Mouse (Mus musculus): ENCODE results near the gene Gps1. TPM values are rescaled to one million over a fixed set of nuclear protein-coding genes. Genes with fewer than 3 reads are reported as not detected.
A peak's percentile ranks its signal among the peaks of the same experiment; 100 is the strongest.
"Not testable (repeated sequence)": the region's sequence is repeated elsewhere in the genome, so short reads cannot be mapped to it uniquely, and the experiment has no call there.

The Gps1 gene
- total RNA-seq, 4 experiments from 2014 or later, result 138 to 150 (median 147) TPM

DNA sequence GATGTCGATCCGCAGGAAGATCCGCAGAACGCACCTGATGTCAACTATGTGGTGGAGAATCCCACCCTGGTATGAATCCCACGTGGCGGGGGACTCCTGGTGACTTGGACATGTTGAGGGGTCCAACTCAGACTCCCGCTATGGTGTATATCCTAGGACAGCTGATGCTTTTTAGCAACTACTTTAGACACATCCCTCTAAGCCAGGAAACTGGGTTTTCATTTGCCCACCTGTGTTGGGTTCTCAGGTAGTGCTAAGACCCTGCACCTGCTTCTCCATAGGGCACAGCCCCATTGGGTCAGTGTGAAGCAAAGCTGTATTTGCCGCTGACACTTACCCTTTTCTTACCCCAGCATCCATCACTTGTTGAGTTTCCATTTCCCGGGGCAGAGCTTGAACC, 1.1 kb downstream of the Gps1 start:
- no peak for DNase-seq

DNA sequence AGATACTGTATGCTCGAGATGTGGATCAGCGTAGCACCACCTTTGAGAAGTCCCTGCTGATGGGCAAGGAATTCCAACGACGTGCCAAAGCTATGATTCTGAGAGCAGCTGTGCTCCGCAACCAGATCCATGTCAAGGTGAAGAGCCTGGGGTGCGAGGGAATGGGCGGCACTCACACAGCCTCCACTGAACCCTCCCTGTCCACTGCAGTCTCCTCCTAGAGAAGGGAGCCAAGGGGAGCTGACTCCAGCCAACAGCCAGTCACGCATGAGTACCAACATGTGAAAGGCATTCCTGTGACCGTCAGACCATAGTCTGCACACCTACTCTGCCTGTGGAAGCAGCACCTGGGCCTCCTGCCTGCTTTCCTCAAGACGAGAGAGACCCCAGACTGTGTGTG, 4.4 kb downstream of the Gps1 start:
- not testable (repeated sequence) for DNase-seq

DNA sequence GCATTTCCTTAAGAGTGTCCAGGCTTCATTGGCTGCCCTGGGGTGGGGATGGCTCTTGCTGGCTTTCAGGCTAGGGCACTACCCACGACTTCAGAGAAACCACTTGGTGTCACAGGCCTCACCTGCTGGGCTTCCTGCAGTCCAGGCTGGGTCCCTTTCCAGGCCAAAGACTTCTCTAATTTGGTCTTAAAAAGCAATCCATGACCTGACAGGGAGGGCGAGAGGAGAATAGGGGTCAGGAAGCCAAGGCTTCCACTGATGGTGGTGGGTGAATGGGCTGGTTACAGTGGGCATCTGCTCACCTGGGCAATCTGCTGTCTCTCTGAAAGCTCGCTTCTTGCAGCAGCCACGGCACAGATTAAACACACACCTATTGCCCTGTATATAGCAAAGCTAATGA, 5.3 kb downstream of the Gps1 start:
- DNase-seq, result no peak

DNA sequence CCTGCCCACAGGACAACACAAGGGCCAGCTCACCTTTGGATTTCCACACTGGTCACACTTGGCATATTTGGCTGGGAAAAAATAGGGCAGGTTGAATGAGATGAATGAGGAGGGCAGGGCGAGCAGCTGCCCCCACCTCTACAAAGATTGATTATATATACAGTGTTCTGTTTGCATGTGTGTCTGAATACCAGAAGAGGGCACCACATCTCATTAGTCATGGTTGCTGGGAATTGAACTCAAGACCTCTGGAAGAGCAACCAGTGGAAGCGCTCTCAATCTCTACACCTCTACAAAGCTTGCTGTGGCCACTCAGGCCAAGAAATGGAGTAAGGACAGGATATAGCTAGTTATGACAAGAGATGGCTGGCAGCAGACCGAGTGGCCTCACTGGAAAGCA, 5.7 kb downstream of the Gps1 start:
- no peak for DNase-seq

DNA sequence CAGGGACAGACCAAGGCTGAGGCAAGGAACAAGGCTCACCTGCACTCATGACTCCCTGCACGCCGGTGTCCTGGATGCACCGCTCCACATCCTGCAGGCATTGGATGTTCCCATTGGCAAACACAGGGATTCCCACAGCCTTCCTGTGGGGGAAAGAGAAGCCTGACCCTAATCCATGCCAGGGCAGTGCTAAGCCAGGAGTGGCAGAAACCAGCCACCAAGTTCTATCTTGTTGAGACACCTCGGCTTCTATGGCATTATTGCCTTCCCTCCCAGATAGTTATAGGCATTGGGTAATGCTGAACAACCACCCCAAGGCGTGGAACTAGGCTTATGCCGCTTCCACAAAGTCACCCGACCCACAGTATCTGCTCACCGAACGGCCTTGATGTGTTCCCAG, 8.6 kb downstream of the Gps1 start:
- no peak for DNase-seq

DNA sequence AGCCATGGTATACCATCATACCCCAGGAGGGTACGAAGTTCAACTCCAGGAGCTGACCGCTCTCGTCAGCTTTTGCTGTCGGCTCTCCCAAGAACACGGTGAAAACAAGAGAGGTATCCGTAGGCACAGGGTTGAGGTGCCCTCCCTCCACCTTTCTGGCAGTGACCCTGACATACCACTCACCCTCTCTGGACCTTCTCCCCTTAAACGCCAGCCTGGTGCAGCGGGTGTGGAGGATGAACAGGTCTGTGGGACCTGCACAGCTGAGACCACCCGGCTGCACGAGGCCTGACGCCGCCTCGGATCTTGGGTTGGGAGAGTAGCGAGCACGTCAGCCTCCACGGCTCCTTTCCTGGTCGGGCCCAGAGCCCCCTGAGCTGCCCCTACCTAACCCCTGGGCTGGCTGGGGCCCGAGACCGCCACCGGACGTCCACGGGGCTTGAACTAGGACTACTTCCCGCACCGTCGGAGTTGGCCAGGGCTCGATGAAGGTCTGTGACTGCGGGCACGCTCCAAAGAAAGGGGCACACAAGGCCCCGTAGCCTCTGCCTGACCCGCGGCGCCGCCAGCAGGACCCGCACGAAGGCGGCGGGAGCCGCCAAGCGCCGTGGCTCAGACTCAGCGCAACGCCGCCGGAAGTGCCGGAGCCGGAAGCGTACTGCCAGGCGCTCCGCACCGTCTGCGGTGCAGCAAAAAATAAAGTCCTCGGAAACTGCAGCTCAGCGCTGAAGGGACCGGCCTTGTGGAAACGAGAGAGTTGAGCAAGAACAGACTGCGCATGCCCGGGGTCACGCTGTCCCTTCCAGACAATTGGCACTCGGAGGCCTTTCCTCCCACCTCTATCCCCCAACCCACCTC, 11.9 kb downstream of the Gps1 start, which contains the start of gene Dus1l:
Gene Dus1l, minus strand, starts transcription at position 648 of the 858 bp plus-strand sequence.
- DNase-seq, result peak; percentile 92

DNA sequence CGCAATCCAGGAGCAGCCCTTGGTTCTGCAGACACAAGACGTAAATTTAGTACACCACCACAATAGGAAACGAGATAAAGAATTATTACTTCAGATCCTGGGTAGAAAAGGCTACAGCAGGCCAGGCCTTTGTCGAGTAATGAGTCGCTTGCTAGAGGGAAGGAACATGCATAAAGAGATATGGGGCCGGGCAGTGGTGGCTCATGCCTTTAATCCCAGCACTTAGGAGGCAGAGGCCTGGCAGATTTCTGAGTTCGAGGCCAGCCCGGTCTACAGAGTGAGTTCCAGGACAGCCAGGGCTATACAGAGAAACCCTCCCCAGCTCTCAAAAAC, 12.5 kb downstream of the Gps1 start:
- DNase-seq, result no peak

DNA sequence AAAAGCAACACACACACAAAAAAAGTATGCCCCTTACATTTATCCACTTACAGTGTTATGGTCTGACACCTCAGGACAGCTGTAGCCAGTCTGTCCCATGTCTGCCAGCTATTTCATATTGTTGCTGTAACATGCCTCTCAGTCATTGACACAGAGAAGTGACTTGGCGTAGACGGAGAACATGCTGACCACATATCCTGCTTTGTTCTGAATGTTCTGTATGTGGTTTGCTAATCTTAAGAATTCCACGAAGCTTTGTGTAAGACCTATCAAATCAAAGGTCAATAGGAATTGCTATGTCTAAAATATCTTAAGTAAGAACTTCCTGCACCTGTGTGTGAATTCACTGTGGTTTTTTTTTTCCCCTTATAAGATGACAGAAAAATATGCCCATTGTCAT, 14.2 kb downstream of the Gps1 start:
- DNase-seq, result no peak

DNA sequence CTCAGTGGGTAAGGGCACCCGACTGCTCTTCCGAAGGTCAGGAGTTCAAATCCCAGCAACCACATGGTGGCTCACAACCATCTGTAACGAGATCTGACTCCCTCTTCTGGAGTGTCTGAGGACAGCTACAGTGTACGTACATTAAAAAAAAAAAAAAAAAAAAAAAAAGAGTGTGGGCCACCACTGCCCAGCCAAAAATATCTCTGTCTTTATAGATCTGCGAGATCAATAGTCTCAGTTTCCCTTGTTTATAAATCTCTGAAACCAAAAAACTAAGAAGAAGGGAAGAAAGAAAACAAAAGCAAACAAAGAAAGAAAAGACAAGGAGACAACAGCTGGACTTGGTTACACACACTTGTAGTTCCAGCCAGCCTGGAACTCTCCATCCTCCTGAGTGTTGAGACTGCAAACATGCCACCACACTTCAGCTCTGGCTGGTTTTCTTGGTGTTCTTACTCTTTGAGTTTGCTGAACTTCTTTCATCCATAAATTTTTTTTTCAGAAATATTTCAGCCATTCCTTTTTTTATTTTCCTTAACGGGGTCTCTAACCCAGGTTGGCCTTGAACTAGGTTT, 15.3 kb downstream of the Gps1 start:
- no peak for DNase-seq

DNA sequence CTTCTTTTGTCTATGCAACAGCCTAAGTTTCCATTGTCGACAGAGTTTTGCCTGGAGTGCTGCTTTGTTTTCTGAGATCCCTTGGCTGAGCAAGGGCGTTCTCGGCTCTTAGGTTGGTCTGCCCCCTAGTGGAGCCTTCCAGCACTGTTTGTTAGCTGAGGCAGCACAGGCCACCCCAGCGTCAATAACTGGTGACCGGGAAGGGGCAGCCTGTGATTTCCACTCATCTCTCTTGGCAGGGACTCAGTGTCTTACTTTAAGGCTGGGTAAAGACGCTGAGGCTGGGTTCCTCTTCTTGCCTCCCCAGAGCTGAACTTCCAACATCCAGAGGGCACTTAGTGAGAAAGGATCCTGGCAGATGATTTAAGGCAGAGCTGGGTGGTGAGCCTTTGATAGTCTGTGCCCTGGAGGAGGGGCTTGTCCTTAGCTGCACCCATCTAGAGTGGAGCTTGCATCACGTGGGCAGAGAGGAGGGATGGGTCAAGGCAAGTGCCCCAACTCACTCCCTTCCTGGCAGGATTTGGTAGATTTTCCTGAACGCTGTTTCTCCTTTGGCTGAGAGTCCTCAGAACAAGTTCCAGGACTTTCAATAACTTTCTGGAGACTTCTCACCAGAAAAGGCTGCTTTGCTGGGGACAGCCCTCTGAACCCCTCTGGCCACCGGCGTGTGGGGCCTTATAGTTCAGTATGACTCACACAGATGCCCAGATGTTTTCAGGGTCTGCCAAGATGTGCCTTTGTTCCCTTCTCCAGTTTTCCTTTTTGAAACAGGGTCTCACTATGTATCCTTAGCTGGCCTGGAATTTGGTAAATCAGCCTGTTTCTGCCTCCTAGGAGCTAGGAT, 16.2 kb downstream of the Gps1 start:
- DNase-seq, result peak; percentile 88

DNA sequence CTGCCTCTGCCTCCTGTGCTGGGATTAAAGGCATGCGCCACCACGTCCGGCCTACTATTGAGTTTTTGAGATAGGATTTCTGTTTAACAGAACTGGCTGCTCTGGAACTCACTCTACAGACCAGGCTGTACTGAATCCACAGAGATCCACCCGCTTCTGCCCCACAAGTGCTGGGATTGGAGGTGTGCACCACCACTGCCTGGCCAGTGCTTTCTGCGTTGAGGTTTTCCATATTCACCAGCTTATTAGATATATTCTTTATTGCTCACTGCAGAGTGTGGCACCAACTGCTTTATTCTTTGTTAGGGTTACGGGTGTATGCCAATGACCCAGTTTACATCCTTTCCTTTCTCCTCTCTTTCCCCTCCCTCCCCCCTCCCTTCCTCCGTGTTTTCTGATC, 20.2 kb downstream of the Gps1 start:
- no peak for DNase-seq

DNA sequence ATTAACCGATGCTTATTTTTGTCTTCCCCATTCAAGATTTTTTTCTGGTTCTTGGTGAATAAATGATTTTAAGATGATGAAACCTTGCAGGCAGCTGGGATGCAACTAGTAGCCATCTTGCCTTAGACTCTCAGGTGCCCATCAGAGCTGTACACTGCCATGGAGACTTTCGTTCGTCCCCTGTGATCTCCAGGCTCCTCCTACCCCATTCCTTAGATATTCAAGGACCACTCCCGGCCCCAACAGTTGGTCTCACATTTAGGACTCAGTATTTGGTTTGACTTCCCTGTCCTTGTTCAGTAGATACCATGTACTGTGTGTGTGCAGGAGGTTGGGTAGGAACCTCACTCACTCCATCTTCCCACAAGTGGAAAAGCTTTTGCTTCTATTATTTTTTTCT, 20.7 kb downstream of the Gps1 start:
- DNase-seq, result no peak

DNA sequence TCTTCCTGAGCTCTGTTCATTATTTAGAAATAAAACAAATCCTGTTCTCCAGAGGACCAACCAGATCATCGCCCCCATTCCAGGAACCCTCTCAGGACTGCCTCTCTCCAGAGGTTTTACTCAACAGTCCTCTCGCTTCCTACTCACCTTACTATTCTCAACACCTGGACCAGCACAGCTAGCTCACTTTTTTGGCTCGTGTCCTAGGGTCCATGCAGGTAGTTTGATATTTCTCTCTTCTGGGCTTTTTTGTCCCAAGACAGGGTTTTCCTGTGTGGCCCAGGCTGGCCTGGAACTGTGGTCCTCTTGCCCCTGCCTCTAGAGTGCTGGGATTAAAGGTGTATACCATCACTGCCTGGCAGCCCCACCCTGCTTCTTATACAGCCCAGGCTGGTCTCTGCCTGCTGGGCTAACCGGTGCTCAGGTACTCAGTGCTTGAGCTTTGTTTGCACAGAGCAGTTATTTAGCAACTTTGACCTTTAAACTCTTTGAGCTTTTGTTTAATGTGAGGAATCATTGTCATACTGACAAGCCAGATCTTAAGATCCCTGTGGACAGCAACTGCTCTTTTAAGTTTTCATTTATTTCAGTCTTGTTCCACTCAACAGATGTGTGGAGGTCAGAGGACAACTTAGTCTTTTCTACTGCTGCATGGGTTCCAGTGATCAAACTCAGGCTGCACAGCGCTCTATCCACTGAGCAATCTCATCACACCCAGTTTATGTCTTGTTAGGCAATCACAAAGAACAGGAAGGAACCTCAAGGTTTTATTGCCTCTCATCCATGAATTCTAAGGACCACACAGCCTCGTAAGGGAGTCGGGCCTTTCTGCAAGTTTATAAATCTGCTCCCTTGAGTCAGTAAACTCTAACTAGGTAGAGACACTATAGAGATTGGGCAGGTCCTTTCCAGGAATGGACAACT, 21.6 kb downstream of the Gps1 start:
- DNase-seq, result no peak

DNA sequence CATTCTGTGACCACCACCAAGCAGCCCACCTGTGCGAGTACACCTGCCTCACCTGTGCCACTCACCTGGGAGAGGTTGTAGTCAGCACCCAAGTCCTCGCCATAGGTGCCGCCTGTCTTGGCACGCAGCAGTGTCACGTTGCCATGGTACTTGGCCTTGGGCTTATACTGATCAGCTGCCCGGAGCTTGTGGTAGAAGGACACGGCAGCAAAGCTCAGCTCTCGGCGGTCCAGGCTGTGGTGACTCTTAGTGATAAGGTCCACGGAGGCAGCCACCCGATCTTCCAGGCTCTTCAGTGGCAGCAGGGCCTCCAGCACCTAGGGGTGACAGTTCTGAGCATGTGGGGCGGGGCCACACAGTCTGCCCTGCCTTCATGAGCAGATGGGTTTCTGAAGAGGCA, 23.9 kb downstream of the Gps1 start:
- DNase-seq, result peak; percentile 55

DNA sequence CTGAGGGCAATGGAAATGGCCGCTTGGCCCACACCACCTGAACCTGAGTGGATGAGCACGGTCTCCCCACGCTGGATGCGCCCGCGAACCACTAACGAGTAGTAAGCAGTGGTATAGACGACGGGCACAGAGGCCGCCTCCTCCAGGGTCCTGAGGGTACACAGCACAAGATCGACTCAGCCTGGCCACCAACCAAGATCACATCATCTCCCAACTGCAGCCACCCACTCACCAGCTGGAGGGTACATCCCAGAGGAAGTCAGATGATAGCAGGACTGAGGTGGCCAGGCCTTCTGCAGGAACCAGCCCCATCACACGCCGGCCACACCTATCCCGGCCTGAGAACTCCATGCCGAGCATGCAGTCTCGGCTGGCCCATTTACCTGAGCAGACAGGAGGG, 28.0 kb downstream of the Gps1 start:
- no peak for DNase-seq

DNA sequence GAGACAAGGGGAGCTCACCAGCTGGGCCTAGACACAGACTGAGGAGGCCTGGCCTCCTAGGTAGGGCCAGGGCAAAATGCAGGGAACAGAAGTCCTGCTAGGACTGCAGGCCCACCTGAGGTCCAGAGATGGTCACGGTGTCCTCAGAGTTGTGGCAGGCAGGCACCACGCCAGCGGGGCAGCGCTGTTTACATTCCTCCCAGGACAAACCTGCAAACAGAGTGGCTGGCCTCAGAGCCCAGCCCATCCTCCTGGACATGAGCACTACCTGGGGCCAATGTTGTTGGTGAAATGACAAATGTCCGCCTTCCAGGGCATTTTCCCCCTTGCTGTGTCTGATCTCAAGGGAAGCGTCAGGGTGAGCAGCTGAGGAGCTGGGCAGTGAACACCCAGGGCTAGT, 33.3 kb downstream of the Gps1 start:
- DNase-seq, result no peak

DNA sequence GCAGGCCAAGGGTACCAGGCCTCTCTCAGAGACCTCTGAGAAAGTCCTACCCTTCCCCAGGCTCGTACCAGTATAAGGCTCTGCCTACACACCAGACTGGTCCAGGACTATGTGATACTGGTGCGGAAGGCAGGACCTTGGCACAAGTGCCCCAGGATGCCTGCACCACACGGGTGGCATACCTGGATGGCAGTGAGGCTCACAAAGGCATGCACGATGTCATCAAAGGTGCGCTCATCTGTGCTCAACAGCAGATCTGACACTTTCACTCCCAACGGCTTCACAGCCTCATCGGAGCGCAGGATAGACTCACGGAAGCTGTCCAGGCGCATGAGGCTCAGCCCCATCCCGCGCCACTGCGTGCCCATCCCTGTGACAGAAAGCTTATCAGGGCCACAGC, 34.2 kb downstream of the Gps1 start:
- no peak for DNase-seq

DNA sequence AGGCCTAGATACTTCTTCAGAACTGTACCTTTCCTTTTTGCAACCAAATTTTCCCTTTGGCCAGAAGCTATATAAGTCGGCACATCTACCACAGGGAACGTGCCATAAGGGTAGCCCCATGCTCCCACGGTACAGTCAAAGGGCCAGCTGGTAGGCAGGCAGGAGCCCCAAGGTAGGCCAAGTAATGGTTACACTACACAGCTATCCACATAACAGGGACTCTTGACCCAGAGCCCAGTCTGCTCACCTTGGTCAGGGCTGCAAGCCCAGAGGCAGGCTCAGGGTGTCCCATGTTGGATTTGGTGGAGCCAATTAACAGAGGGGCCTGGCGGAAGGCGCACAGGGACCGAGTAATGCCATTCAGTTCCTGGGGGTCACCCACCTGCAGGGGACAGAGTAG, 35.5 kb downstream of the Gps1 start:
- no peak for DNase-seq

DNA sequence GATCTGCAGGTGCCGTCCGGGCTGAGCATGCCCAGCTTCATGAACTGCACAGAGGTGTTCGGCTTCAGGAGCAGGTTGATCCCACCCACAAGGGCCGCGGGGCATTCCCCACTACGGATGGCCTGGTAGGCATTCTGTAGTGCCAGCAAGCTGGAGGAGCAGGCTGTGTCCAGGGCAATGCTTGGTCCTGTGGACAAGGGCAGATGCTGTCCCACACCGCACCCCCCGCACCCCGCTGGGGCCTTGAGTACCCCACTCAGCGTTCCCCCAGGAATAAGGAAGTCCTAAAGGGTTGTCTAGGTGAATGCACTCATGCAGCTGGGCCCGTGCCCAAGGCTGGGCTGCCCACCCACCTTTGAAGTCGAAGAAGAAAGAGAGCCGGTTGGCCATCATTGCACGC, 36.5 kb downstream of the Gps1 start:
- DNase-seq, result no peak

DNA sequence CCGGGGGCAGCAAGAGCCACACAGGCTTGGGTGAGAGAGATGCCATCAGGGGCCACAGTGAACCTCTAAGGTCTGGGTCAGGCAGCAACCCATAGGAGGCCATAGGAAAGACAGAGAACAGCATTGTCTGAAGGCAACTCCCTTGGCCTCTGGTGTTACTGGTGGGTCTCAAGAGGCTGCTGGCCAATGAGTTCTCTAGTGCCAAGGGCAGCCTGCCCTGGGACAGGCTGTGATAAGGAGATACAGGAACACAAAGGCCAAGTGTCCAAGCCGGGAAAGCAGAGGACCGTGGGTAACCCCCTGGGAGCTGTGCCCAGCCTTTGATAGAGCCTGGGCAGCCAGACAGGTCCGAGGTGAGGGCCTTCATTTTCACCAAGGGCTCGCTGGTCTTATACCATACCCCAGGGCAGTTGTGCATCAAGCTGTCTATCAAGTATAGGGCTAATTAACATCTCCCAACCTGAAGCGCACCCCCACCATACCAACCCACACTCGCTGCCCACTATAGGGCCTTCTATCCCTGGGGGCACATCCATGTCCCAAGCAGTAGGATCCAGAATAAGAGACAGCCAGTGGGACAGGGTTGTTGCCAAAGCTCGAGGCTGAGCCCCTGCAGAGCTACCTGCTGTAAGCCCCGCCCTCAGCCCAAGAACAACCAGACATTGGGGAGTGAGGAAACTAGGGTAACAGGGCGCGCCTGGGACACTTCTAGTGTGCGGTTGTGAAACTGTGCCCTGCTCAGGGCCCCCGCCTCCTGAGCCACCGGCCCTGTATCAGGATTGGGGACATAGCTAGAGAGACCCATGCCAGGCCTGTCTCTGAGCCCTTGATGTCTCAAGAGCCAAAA, 37.2 kb downstream of the Gps1 start:
- DNase-seq, result no peak

DNA sequence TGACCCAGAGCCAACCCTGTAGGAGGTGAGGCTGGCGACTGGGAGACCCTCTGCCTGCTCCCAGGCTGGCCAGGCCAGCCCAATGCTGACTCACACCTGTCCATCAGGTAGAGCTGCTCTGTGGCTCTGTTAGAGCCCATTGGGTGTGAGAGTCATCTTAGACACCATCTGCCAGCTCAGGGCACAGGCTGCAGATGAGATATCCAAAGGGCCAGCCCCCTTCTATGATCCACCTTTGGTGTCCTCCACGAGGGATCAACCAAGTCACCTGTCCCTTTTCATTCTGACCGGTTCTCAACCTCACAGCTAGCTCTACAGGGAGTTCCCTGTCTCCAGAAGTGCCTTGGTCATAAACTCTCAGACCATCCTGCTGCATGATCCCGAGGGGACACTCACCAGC, 38.2 kb downstream of the Gps1 start:
- no peak for DNase-seq
